Mouse (Mus musculus): Measurements from ENCODE around the gene Dusp23.

Gene Dusp23

DNA sequence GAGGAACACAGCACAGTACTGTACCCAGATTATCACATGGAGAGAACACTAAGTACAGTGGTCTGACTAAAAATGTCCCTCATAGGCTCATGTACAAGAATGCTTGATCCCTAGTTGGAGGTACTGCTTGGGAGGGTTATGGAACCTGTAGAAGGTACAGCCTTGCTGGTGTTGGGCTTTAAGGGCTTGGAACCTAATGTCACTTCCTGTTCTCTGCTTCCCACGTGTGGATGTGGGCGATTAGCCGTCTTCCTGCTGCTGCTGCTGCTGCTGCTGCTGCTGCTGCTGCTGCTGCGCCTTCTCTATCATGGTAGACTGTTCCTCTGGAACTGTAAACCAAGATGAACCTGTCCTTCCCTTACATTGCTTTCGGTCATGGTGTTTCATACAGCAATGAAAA is 9.2 kb downstream of the Dusp23 start:
- no peak for DNase-seq (ENCODE audit: low spot score)

DNA sequence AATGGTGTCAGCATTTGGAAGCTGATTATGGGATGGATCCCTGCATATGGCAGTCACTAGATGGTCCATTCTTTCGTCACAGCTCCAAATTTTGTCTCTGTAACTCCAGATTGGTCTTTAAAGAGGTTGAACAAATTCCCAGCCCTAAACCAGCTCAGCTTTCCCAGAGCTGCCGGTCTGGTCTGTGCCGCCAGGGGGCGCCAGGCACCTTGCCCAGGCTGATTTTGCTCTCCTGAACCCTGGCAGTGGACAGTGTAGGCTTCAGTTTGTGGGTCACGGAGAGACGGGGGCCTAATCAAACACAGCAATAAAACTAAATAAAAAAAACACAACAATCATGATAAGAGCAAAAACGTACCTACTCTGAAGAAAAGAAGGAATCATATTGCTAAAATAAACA is 13.5 kb downstream of the Dusp23 start:
- DNase-seq (ENCODE audit: low spot score), result no peak

DNA sequence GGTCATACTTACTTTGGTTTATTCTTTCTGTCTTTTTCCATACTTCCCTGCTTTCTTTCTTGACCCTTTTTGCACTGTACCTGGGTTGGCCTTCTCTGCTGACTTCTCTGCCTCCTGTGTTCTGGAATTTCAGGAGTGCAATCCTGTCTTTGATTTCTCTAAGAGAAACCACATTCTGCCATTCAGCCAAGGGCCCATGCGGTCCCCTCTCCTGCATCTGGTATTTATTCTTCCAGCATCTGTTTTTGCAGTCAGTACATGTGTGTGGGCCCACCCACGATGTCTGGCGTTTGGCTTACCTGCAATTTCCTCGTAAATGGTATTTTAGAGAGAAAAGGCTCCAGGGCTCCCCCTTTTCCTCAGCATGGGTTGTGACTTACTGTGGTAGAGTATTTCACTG is 14.6 kb downstream of the Dusp23 start:
- no peak for DNase-seq (ENCODE audit: low spot score)

DNA sequence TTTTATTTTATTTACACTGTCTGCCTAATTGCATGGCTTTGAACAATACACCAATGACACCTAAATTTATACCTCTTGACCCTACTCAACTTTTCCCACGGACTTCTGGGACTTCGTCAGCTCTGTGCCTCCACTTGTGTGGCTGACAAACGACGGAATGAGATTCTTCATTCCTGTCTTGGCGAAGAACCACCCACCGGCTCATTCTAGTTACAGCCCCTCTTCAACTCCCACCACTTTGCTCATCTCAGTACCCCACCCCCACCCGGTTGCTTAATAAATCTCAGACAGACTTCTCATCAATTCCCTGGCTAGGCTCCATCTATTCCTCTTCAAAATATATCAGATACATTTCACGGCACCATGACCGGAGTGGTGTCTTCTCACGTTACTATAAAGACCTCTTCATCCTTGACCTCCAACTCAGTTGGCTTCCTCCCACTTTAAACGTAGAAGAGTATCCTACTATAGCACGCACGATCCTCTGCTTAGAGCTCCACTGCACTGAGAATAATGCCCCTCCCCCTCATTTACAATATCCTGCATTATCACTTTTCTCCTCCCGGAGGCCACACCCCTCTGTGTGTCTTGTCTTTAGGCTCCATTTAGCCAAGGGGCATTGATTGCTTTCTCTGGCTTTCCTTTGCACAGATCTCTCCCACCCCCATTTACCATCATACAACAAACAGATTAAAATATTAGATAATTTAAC is 15.2 kb downstream of the Dusp23 start:
- no peak for DNase-seq (ENCODE audit: low spot score)

DNA sequence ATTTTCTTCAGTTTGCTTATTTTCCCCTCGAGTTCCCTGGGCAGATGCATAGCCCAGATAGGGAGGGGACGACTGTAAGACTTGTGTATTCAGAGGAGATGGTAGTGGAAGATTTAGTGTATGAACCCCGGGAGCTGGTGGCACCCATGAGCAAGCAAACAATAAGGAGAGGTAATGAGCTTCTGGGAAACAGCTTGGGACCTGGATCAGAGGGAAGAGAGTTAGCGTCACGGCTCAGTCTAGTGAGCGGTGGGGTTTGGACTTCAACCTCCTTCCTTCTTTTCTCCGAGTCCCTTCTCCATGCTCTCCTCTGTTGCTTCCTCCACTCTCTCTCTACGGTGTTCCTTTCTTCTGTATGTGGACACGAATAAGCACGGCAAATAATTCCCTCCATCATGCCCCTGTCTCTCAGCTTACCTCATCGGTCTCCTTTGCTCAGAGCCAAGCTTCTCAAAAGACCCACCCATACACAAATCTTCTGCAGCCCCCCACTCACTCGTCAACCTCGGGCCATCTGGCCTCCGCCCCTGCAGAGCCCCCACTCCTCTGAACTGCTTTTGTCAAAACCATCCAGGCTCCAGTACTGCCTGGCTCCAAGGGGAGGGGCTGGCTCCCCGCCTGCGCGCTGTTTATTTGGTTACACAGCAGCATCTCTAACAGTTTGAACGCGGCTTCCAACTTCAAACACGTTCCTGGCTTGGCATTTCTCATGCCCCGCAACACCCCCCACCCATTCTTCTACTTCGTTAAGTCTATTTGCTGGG is 16.0 kb downstream of the Dusp23 start:
- no peak for DNase-seq (ENCODE audit: low spot score)

DNA sequence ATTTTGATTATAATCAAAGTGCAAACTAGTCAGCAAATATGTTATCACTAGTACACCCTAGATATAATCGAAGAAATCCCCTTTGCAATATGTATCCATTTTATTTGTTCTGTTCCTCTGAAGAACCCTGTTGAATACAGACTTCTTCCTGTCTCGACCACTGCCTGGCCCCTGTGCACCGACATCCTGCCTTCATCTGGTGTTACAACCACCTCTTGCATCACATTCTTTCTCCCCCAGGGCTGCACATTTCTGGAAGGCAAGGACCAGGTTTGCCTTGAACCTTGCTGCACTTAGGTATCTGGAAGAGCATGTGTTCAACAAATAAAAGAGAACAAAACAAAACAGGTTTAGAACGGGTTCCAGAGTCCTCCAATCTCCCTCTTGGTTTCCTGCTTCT is 17.4 kb downstream of the Dusp23 start:
- no peak for DNase-seq (ENCODE audit: low spot score)

DNA sequence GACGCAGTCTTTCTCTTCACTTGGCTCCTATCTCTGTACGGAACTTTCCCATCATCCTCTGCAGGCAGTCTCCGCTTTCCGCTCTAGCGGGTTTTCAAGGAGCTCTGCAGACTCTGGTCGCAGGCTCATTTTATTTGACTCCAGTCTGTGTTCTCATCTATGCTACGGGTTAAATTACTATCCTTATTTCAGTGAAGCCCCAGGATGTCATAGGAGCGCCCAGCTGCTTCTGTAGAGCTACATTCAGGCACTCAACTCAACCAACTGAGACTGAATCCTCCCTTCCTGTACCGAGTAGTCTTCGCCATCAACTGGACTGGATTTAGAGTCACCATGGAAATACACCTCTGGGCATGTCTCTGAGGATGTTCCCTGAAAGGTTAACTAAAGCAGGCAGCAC is 18.1 kb downstream of the Dusp23 start:
- no peak for DNase-seq (ENCODE audit: low spot score)

DNA sequence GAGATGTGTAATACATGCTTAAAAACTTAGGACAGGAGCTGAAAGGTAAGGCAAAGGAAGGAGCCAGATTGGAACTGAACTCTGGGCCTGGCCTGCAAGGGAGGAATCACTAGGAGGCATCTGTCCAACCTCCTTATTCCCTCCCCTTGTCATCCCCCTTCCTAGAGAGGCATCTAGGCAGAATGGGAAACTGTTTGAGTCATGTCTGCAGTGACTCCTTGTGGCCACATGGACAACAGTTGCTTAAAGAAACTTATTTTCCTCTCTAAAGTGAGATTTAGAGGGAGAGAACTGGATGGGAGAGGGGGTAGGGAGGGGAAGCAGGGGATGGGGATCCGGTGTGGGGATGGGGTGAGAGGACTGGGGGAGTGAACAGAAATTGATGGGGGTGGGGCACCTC is 20.0 kb downstream of the Dusp23 start:
- DNase-seq (ENCODE audit: low spot score), result no peak

DNA sequence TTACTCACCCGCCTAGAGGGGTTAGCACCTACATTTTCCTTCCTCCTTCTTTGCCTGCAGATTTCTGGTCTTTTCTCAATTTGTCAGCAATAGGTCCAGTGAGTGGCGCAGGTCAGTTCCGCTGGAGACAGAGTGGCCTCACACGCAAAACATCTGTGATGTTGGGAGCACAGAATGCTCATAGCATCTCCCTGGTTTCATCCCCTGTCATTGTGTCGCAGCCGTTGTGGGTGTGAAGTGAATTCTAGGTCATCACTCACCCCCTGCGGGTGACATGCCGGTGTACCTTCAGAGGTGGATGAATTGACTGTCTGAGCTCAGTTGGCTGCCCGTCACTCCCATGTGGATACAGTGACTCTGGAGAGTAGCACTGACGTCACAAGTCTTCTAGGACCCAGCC is 21.5 kb downstream of the Dusp23 start:
- DNase-seq (ENCODE audit: low spot score), result no peak

DNA sequence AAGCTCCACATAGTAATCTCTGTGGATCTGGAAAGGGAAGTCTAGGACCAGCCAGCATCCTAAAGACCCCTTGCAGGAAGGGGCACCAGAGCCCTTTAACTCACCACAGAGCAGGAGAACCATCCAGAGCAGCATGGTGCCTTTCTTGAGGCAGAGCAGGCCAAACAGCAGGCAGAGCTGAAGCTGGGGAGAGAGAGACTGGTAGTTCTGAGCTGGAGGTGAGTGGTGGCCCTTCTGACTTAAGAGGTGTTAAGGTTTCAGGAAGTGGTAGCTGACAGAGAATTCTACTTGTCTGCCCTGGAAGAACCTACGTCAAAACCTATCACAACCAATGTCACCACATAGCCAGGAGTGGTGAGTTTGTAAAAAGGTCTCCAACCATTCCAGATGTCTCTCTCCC is 30.4 kb downstream of the Dusp23 start, which contains the start of gene Fcrl6:
Gene Fcrl6, minus strand, starts transcription at position 226 of the 400 bp plus-strand sequence.
- DNase-seq (ENCODE audit: low spot score), result no peak

DNA sequence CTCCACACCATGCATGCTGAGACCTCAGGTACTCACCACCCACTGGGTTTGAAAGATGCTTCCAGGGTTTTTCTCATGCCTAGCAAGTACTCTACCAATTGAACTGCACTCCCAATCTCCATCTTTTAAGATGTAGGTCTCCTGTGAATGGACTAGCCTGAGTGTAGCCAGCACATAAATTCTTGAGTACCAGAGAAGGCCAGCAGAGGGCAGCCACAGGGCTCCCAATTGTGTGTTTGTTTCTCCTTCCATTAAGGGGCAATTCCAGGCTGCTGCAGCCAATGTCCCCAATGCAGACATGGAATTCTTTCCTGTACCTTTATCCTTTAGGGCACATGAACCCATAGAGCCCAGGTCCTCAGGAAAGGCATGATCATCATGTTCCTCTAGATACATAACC is 38.3 kb downstream of the Dusp23 start:
- DNase-seq (ENCODE audit: low spot score), result no peak

DNA sequence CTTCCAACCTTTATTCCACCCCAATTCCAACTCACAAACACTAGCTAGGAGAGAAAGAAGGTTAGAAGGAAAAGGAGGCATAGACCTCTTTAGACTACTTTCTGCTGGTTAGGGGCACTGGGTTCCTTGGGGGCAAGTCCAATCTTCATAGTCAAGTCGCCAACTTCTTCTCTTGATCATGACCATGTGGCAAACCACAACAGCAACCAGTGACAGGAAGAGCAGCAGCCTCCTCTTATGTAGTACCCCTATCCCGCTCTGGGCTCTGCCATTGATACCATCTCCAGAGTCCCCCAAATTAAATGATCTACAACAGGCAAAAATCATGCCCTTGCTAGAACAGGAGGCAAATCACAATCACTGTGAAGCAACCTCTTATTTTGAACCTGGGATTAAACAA is 38.8 kb downstream of the Dusp23 start:
- DNase-seq (ENCODE audit: low spot score), result no peak

DNA sequence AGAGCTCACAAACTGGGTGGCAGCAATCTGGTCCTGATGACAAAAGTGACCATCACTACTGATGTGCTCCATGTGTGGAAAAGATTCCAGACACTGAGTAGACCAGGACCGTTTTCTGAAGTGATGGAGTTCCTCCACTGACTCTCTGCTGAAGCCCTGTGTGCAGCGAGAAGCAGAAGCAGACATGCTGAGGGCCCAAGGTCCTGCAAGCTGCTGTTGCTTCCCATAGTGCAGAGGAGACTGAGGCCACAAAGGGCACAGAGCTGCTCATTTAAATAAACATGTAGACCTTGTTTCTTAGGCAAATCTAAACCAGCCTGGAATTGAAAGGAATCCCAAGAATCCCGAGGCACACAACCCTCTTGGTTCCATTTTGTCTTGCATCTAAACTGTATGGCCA is 39.4 kb downstream of the Dusp23 start:
- no peak for DNase-seq (ENCODE audit: low spot score)

DNA sequence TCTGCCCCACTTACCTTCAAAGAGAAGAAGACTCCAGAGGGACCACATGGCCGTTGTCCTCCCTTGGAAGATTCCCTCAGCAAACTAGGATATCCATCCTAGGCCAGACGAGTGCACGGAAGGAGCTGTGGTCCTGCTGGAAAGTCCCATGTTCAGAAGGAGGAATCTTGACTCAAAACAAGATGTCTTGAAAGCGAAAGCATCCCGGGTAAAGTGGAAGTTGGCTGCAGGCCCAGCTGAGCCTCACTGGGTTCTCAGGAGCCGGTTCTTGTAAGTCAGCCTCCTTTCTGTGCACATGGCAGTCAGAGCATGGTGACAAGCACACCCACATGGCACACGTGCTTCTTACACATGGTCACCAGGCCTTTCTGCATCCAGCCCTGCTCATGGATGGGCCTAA is 42.4 kb downstream of the Dusp23 start, which contains the start of gene Slamf8:
Gene Slamf8, minus strand, starts transcription at position 184 of the 400 bp plus-strand sequence.
- no peak for DNase-seq (ENCODE audit: low spot score)

DNA sequence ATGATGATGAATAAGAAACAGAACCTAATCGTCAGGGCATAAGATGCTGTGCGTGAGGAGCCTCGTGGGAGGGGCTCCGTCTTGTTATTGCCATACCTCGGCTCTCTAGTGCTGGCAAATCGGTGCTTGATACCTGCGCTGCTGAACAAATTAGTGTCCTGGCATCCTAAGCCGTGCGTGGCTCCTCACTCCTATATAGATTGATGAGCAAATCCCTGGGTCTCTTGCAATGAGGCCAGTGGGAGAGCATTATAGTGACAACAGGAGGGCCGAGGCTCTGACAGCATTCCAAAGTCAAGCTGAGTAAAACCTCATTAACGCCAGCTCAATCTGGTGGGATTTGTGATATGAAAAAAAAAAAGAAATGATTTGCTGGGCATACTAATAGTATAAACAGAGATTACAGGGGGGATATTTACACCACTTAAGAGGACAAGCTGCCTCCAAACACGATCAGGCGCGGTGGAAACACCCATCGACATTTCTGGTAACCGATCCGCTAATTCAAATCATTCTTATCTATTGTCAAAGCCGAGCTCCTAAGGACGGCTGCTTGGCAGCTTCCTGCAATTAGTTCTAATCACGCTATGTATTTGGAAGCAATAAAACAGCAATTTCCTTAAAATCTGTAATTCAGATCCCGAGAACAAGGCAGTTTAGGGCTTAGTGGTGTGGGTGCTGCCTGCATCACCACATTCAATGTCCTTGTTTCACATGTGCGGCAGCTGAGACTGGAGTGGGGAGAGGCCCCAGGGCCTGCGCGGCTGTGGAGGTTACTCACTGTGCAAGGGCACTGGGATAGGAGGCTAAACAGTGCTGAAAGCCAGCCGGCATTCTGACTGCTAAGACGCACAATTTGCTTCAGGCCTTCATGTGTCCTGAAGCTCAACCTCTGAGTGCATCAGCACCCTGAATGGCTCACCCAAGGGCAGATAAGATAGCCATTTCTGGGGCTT is 46.9 kb downstream of the Dusp23 start:
- DNase-seq (ENCODE audit: low spot score), result no peak

DNA sequence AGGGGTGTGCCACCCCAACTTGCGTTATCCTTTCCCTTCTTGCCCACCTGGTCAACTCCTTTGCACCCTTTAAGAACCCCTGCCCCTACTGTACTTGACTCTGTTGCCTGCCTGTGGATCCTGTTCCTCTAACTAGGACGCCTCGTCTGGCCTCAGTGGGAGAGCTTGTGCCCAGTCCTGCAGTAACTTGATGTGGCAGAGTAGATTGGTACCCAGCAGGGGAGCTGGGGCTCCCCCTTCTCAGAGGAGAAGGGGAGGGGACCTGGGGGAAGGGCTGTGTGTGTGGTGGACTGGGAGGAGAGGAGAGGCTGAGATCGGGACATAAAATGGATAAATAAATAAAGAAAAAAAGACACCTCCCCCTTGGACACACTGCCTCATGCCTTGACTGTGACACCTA is 47.7 kb downstream of the Dusp23 start:
- DNase-seq (ENCODE audit: low spot score), result no peak

DNA sequence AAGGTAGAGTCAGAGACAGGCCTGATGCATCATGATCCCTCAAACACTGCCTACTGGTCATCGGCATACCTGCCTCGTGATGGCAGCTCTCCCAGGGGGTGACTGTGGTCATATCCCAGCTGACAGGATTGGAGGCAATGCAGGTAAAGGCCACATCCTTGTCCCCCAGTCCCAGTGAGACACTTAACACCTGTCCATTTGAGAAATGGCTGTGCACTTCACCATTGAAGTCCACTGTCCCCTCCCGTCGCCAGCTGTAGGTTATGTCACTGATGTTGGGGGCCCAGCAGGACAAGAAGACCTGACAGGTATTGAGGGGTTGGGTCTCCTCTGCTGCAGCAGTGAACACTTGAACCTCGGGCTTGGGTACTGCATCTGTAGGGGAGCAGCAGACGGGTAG is 48.5 kb downstream of the Dusp23 start:
- no peak for DNase-seq (ENCODE audit: low spot score)

DNA sequence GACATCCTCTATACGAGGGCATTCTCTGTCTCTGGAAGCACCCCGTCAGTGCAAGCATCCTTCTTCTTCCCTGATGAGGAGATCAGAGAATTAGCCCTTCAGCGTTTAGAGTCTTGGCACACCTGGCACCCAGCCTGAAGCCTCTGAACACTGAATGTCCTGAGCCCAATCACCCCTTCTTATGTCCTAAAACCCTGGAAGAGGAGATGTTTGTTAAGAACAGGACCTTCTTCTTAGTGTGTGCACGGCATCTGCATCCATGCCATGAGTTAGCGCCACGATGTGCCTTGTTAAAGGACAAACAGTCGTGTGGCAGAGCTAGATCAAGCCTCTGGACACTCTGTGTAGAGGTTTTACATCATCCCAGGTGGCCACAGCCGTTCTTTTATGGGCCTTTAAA is 50.3 kb downstream of the Dusp23 start:
- no peak for DNase-seq (ENCODE audit: low spot score)

Measured in left cerebral cortex, adult 11 months (tissue).